Mouse (Mus musculus): ENCODE results near the gene Kcnh6.

- TF ChIP-seq FLI1 (IDR thresholded peaks at IDR 0.05; ENCODE audit: low read length) = no peak
- TF ChIP-seq GATA1 (IDR thresholded peaks at IDR 0.05; ENCODE audit: borderline replicate concordance, low read length) = no peak
Observed at GRCm38 (mm10) chr11:106065923-106066571, 58.1 kb downstream of the Kcnh6 start, which contains the start of gene Taco1.

Measured in megakaryocyte, embryonic 14.5 days (primary cell).